Mouse (Mus musculus): ENCODE results near the gene Tomm20l.
"Not testable (repeated sequence)": the region's sequence is repeated elsewhere in the genome, so short reads cannot be mapped to it uniquely, and the experiment has no call there.

The Tomm20l gene

DNA sequence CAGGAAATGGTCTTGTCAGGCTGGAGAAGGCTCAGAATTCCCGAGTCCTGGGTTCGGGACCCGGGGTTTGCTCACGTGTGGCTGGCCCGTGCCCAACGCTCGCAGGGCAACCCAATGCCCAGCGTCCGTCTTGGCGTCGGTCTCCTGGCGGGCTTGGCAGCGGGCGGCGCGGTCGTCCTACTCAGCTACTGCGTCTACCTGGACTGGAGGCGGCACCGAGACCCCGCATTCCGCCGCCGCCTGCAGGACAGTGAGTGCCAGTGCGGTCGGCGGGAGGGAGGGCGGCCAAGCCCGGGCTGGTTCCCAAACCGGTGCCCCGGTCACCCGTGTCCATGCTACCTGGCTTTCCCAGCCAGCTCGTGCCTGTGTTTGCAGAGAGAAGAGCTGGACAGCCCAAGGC, at the start of gene Tomm20l:
Gene Tomm20l (plus strand): TSS at position 98 of the 400 bp plus-strand sequence.
- Histone ChIP-seq H3K36me3 (ENCODE audit: insufficient read depth, low read length) (no peaks in the 10 kb centered on the region), H3K9me3 (ENCODE audit: low read length) (no peaks in the 10 kb centered on the region), H3K4me1 (replicated peaks; ENCODE audit: low read depth, low read length) (peaks cover 11% of the 10 kb centered on the region), H3K4me3 (replicated peaks; ENCODE audit: low read length) (peak within 1 kb of the TSS; percentile 71), H3K27me3 (ENCODE audit: insufficient read depth, low read length) (no peaks in the 10 kb centered on the region)
- TF ChIP-seq POU5F1 (IDR thresholded peaks at IDR 0.05; ENCODE audit: borderline replicate concordance, low read length) (no peak), NANOG (IDR thresholded peaks at IDR 0.05; ENCODE audit: borderline replicate concordance, low read length) (no peak), CTCF (conservative IDR thresholded peaks at IDR 0.05; ENCODE audit: low read length) (no peak)

DNA sequence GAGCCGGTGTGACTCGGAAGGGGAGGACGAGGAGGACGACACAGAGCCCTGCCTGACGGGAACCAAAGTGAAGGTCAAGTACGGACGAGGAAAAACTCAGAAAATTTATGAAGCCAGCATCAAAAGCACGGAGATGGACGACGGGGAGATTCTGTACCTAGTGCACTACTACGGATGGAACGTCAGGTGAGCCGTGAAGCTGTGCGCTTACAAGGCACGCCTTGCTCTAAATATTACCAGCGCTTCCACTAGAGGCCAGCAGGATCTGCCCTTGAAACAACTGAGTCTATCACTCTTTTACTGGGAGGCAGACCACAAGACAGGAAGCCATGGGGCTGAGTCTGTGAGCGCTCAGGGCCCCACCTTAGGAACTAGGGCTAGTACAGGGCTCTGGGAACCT, 41.4 kb upstream of the Tomm20l start:
- H3K36me3 ChIP-seq (ENCODE audit: insufficient read depth, low read length), result peaks cover 84% of the 10 kb centered on the region
- H3K4me3 ChIP-seq (replicated peaks; ENCODE audit: low read length), result no peak overlapping the region
- H3K4me1 ChIP-seq (replicated peaks; ENCODE audit: low read depth, low read length), result peaks cover 3% of the 10 kb centered on the region; the same call in 1 of the 2 replicates
- no peak for TF ChIP-seq CTCF (conservative IDR thresholded peaks at IDR 0.05; ENCODE audit: low read length)
- TF ChIP-seq NANOG (IDR thresholded peaks at IDR 0.05; ENCODE audit: borderline replicate concordance, low read length), result no peak
- no peak for TF ChIP-seq POU5F1 (IDR thresholded peaks at IDR 0.05; ENCODE audit: borderline replicate concordance, low read length)
- H3K9me3 ChIP-seq (ENCODE audit: low read length), result no peaks in the 10 kb centered on the region
- no peaks in the 10 kb centered on the region for H3K27me3 ChIP-seq (ENCODE audit: insufficient read depth, low read length)

DNA sequence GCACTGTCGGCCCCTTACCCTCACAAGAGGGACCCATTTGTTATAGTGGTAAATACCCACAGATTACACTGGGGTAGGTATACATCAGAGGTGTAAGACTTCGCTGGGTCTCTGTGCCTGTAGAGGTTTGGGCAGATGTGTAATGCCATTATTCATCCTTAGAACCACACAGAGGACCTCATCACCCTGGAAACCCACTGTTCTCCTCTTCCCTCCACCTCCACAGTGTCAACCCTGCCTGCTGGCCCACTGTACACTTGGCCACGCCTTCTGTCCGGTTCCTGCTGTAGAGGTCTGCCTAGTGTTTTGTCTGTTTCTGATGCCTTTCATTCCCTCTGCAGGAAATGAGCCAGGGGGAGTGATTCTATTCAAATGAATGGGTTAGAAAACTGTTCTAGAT, 39.2 kb upstream of the Tomm20l start:
- TF ChIP-seq NANOG (IDR thresholded peaks at IDR 0.05; ENCODE audit: borderline replicate concordance, low read length) (no peak), CTCF (conservative IDR thresholded peaks at IDR 0.05; ENCODE audit: low read length) (no peak), POU5F1 (IDR thresholded peaks at IDR 0.05; ENCODE audit: borderline replicate concordance, low read length) (no peak)
- Histone ChIP-seq H3K4me1 (replicated peaks; ENCODE audit: low read depth, low read length) (peaks cover 3% of the 10 kb centered on the region; the same call in 1 of the 2 replicates), H3K4me3 (replicated peaks; ENCODE audit: low read length) (no peak overlapping the region), H3K27me3 (ENCODE audit: insufficient read depth, low read length) (no peaks in the 10 kb centered on the region), H3K9me3 (ENCODE audit: low read length) (no peaks in the 10 kb centered on the region), H3K36me3 (ENCODE audit: insufficient read depth, low read length) (peaks cover 90% of the 10 kb centered on the region)

DNA sequence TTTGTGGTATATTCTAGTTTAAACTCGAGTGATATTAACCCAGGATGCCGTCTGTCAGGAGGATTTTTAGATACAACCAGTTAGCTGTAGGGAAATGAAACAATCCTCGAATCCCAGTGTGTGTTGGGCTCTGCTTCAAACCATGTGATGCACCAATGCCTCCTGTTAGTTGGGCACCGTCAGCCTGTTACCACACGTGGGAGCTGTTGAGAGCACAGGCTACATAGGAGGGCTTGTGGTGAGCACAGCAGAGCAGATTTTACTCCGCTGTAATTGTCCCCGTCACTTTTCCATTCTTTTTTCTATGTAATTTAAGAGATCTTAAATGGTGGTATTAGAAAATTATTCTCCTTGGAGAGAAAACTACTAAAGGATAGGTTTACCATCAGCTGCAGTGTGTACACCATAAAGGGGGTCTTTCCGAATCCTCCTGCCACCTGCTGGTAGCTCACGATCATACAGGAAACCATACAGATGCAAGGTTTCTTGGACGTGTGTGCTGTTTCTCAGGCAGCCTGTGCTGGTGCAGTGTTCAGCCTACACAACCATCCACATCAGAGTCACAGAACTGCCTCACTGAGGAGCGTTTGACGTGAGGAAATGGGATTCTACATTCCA, 38.0 kb upstream of the Tomm20l start:
- no peak overlapping the region for H3K4me3 ChIP-seq (replicated peaks; ENCODE audit: low read length)
- peaks cover 78% of the 10 kb centered on the region for H3K36me3 ChIP-seq (ENCODE audit: insufficient read depth, low read length)
- no peaks in the 10 kb centered on the region for H3K27me3 ChIP-seq (ENCODE audit: insufficient read depth, low read length)
- H3K4me1 ChIP-seq (replicated peaks; ENCODE audit: low read depth, low read length), result peaks cover 3% of the 10 kb centered on the region; the same call in 1 of the 2 replicates
- TF ChIP-seq NANOG (IDR thresholded peaks at IDR 0.05; ENCODE audit: borderline replicate concordance, low read length), result no peak
- peak; percentile 49 for TF ChIP-seq CTCF (conservative IDR thresholded peaks at IDR 0.05; ENCODE audit: low read length)
- no peaks in the 10 kb centered on the region for H3K9me3 ChIP-seq (ENCODE audit: low read length)

DNA sequence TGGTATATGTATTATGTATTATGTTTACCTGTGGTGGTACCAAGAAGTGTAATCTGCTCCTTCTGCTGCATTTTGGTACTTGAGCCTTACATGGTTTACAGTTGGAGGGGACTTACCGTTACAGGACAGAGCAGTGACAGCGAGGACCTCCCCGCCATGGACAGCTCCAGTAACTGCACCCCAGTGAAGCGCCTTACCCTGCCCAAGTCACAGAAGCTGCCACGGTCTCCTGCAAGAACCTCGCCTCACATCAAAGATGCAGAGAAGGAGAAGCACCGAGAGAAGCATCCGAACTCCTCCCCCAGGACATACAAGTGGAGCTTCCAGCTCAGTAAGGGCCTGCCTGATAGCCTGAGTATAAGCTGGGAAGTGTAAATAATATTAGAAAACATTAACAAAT, 24.9 kb upstream of the Tomm20l start:
- Histone ChIP-seq H3K9me3 (ENCODE audit: low read length) (no peaks in the 10 kb centered on the region), H3K4me3 (replicated peaks; ENCODE audit: low read length) (no peak overlapping the region), H3K4me1 (replicated peaks; ENCODE audit: low read depth, low read length) (no peaks in the 10 kb centered on the region), H3K27me3 (ENCODE audit: insufficient read depth, low read length) (no peaks in the 10 kb centered on the region), H3K36me3 (ENCODE audit: insufficient read depth, low read length) (peaks cover 36% of the 10 kb centered on the region)
- TF ChIP-seq NANOG (IDR thresholded peaks at IDR 0.05; ENCODE audit: borderline replicate concordance, low read length), result no peak
- TF ChIP-seq POU5F1 (IDR thresholded peaks at IDR 0.05; ENCODE audit: borderline replicate concordance, low read length), result no peak
- no peak for TF ChIP-seq CTCF (conservative IDR thresholded peaks at IDR 0.05; ENCODE audit: low read length)

DNA sequence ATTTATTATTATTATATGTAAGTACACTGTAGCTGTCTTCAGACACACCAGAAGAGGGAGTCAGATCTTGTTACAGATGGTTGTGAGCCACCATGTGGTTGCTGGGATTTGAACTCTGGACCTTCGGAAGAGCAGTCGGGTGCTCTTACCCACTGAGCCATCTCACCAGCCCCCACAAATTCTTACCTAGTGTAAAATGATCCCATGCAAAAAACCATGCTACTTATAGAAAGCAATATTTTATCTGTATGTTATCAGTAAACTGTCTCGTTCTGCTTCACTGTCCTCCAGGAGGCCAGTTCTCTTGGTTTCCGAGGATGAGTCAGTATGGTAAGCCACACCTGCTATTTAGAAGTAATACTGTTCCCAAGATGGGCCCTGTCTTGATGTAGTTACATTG, 7.0 kb upstream of the Tomm20l start:
- not testable (repeated sequence) for H3K27me3 ChIP-seq (ENCODE audit: insufficient read depth, low read length); H3K4me3 ChIP-seq (replicated peaks; ENCODE audit: low read length); H3K4me1 ChIP-seq (replicated peaks; ENCODE audit: low read depth, low read length); H3K9me3 ChIP-seq (ENCODE audit: low read length); H3K36me3 ChIP-seq (ENCODE audit: insufficient read depth, low read length)

DNA sequence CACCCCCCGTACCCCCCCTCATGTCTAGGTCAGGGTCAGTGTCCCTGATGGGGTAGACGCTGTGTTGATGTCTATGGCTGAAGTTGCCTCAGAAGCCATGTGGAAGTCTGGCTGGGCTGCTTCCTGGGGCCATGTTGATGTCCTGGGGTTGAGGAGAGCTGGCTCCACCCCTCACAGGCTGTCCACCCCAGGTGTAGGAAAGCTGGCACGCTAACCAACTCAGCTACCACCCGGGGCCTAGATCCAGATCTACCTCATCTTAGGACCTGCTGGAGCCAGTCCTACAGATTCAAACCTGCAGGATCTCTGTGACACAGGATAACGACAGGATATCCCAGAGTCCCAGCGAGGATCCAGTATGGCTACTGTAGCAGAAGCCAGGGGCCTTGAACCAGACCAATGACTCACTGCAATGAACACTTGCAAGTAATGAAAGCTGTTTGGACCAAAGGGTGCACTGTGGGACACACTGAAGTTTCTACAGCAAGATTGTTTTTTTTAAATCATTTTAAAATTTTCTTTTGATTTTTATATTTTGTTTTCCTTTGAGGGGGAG, 3.9 kb upstream of the Tomm20l start:
- H3K36me3 ChIP-seq (ENCODE audit: insufficient read depth, low read length), result no peaks in the 10 kb centered on the region
- TF ChIP-seq NANOG (IDR thresholded peaks at IDR 0.05; ENCODE audit: borderline replicate concordance, low read length) (no peak), POU5F1 (IDR thresholded peaks at IDR 0.05; ENCODE audit: borderline replicate concordance, low read length) (no peak), CTCF (conservative IDR thresholded peaks at IDR 0.05; ENCODE audit: low read length) (no peak)
- peaks cover 2% of the 10 kb centered on the region; the same call in 1 of the 2 replicates for H3K4me1 ChIP-seq (replicated peaks; ENCODE audit: low read depth, low read length)
- H3K4me3 ChIP-seq (replicated peaks; ENCODE audit: low read length), result no peak overlapping the region
- no peaks in the 10 kb centered on the region for H3K9me3 ChIP-seq (ENCODE audit: low read length)
- no peaks in the 10 kb centered on the region for H3K27me3 ChIP-seq (ENCODE audit: insufficient read depth, low read length)

DNA sequence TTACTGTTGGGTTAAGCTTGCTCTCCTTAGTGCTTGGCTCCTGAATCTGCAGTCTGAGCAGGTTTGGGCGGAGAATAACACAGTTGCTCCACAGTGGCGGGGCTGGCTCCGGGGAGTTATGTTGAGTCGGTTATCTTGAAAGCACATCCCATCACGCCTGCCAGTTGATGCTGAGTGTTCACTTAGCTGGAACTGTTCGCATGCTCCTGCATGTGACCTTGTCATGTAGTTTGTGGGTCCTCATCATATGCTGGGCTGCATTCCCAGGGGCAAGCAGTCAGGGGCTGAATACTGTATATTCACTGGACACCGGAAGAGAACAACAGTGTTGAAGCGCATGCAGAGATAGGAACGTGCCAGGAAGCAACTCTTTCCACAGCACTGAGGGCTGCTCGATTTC, 1.8 kb downstream of the Tomm20l start:
- peaks cover 11% of the 10 kb centered on the region for H3K4me1 ChIP-seq (replicated peaks; ENCODE audit: low read depth, low read length)
- H3K36me3 ChIP-seq (ENCODE audit: insufficient read depth, low read length), result no peaks in the 10 kb centered on the region
- TF ChIP-seq CTCF (conservative IDR thresholded peaks at IDR 0.05; ENCODE audit: low read length) (no peak), NANOG (IDR thresholded peaks at IDR 0.05; ENCODE audit: borderline replicate concordance, low read length) (no peak), POU5F1 (IDR thresholded peaks at IDR 0.05; ENCODE audit: borderline replicate concordance, low read length) (no peak)
- no peak overlapping the region for H3K4me3 ChIP-seq (replicated peaks; ENCODE audit: low read length)
- H3K27me3 ChIP-seq (ENCODE audit: insufficient read depth, low read length), result no peaks in the 10 kb centered on the region
- H3K9me3 ChIP-seq (ENCODE audit: low read length), result no peaks in the 10 kb centered on the region

DNA sequence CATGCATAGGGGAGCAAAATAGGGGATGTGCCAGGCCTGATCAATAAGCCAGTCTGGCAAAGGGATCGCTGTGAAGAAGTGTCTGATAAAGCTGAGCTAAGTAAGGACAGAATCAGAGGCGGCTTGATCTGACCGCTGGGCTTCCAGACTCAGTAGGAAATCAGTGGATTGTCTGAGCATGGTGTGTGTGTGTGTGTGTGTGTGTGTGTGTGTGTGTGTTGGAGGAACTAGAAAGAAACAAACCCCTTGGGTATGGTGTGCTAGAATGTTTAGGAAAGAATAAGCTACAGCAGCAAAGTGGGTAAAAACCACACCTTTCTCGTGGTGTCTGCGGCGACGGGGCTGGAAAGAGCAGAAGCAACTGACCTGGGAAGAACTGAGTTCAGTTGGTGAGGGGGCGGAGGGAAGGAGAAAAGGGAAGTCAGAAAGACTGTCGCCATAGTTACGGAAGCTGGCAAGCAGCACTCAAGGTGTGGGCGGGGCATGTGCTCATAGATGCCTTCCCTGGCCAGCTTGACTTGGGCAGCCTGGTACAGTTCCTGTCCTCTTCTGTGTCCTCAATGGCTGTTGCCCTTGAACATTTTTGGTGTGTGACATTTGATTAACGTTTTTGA, 2.6 kb downstream of the Tomm20l start:
- Histone ChIP-seq H3K4me3 (replicated peaks; ENCODE audit: low read length) (no peak overlapping the region), H3K36me3 (ENCODE audit: insufficient read depth, low read length) (no peaks in the 10 kb centered on the region), H3K27me3 (ENCODE audit: insufficient read depth, low read length) (no peaks in the 10 kb centered on the region), H3K9me3 (ENCODE audit: low read length) (no peaks in the 10 kb centered on the region), H3K4me1 (replicated peaks; ENCODE audit: low read depth, low read length) (peaks cover 11% of the 10 kb centered on the region)
- no peak for TF ChIP-seq NANOG (IDR thresholded peaks at IDR 0.05; ENCODE audit: borderline replicate concordance, low read length)
- TF ChIP-seq CTCF (conservative IDR thresholded peaks at IDR 0.05; ENCODE audit: low read length), result no peak
- TF ChIP-seq POU5F1 (IDR thresholded peaks at IDR 0.05; ENCODE audit: borderline replicate concordance, low read length), result no peak
